Mouse (Mus musculus): ENCODE results near the gene Nrros. TPM values are rescaled to one million over a fixed set of nuclear protein-coding genes. Genes with fewer than 3 reads are reported as not detected.

The Nrros gene
- polyA plus RNA-seq (2014; fragmentation: Nextera tagmentation; extraction: Ambion mirVana): 5.9 and 6.6 TPM in 2 replicates

- H3K36me3 ChIP-seq (ENCODE audit: control insufficient read depth, insufficient read depth, low read length): no peaks in the 10 kb centered on the region
- peak within 1 kb of the TSS; percentile 47 for H3K4me3 ChIP-seq (ENCODE audit: low read depth, low read length)
- H3K27ac ChIP-seq (ENCODE audit: low read depth, low read length): no peak within 1 kb of the TSS
- peak within 1 kb of the TSS; percentile 61 for H3K9ac ChIP-seq (ENCODE audit: low read depth, low read length)
- 0 out of 2 replicates have a peak, but pooled peaks have one; percentile 7 for ATAC-seq (replicated peaks; ENCODE audit: insufficient number of reproducible peaks, low FRiP score, low TSS enrichment)
- H3K27me3 ChIP-seq (ENCODE audit: control insufficient read depth, insufficient read depth, low read length): no peaks in the 10 kb centered on the region
- no peaks in the 10 kb centered on the region for H3K9me3 ChIP-seq (replicated peaks; ENCODE audit: control insufficient read depth, low read length)
- H3K4me1 ChIP-seq (ENCODE audit: control insufficient read depth, insufficient read depth, low read length): peaks cover 6% of the 10 kb centered on the region; the same call in 1 of the 2 replicates
- H3K4me2 ChIP-seq: peak within 1 kb of the TSS; percentile 87
- WGBS (ENCODE audit: insufficient replicate concordance): 3% methylated on average over 25 of the region's 25 CpGs
Observed at GRCm38 (mm10) chr16:32165281-32165821, at the start of gene Nrros. Gene Nrros, minus strand, starts transcription at chr16:32165594.

- Histone ChIP-seq H3K27ac (ENCODE audit: low read depth, low read length) (no peak overlapping the region), H3K9me3 (replicated peaks; ENCODE audit: control insufficient read depth, low read length) (peaks cover under 1% of the 10 kb centered on the region; the same call in 1 of the 2 replicates), H3K27me3 (ENCODE audit: control insufficient read depth, insufficient read depth, low read length) (no peaks in the 10 kb centered on the region), H3K9ac (ENCODE audit: low read depth, low read length) (no peak overlapping the region), H3K4me2 (peak overlapping the region; percentile 22), H3K4me3 (ENCODE audit: low read depth, low read length) (no peak overlapping the region), H3K4me1 (ENCODE audit: control insufficient read depth, insufficient read depth, low read length) (no peaks in the 10 kb centered on the region), H3K36me3 (ENCODE audit: control insufficient read depth, insufficient read depth, low read length) (no peaks in the 10 kb centered on the region)
- WGBS (ENCODE audit: insufficient replicate concordance): 70% methylated on average over 17 of the region's 17 CpGs
- no peak for ATAC-seq (replicated peaks; ENCODE audit: insufficient number of reproducible peaks, low FRiP score, low TSS enrichment)
Observed at GRCm38 (mm10) chr16:32214804-32215576, 49.6 kb upstream of the Nrros start.

GRCm38 (mm10) chr16:32214156-32214555 lies 48.8 kb upstream of the Nrros start:
- Histone ChIP-seq H3K4me1 (ENCODE audit: control insufficient read depth, insufficient read depth, low read length) (no peaks in the 10 kb centered on the region), H3K36me3 (ENCODE audit: control insufficient read depth, insufficient read depth, low read length) (no peaks in the 10 kb centered on the region), H3K27me3 (ENCODE audit: control insufficient read depth, insufficient read depth, low read length) (no peaks in the 10 kb centered on the region), H3K4me3 (ENCODE audit: low read depth, low read length) (no peak overlapping the region), H3K27ac (ENCODE audit: low read depth, low read length) (no peak overlapping the region), H3K9me3 (replicated peaks; ENCODE audit: control insufficient read depth, low read length) (peaks cover 4% of the 10 kb centered on the region; the same call in 1 of the 2 replicates), H3K9ac (ENCODE audit: low read depth, low read length) (no peak overlapping the region), H3K4me2 (no peak overlapping the region)
- ATAC-seq (replicated peaks; ENCODE audit: insufficient number of reproducible peaks, low FRiP score, low TSS enrichment): no peak

- ATAC-seq (replicated peaks; ENCODE audit: insufficient number of reproducible peaks, low FRiP score, low TSS enrichment): no peak
- H3K4me2 ChIP-seq: no peak overlapping the region
- H3K36me3 ChIP-seq (ENCODE audit: control insufficient read depth, insufficient read depth, low read length): no peaks in the 10 kb centered on the region
- no peaks in the 10 kb centered on the region for H3K4me1 ChIP-seq (ENCODE audit: control insufficient read depth, insufficient read depth, low read length)
- no peak overlapping the region for H3K9ac ChIP-seq (ENCODE audit: low read depth, low read length)
- H3K27me3 ChIP-seq (ENCODE audit: control insufficient read depth, insufficient read depth, low read length): no peaks in the 10 kb centered on the region
- H3K4me3 ChIP-seq (ENCODE audit: low read depth, low read length): no peak overlapping the region
- WGBS (ENCODE audit: insufficient replicate concordance): 55% methylated on average over 3 of the region's 3 CpGs
- H3K9me3 ChIP-seq (replicated peaks; ENCODE audit: control insufficient read depth, low read length): peaks cover 3% of the 10 kb centered on the region; the same call in 1 of the 2 replicates
- H3K27ac ChIP-seq (ENCODE audit: low read depth, low read length): no peak overlapping the region
Observed at GRCm38 (mm10) chr16:32204902-32205301, 39.5 kb upstream of the Nrros start.

GRCm38 (mm10) chr16:32202681-32203080 lies 37.3 kb upstream of the Nrros start:
- 72% methylated on average over 6 of the region's 6 CpGs for WGBS (ENCODE audit: insufficient replicate concordance)
- H3K4me2 ChIP-seq: no peak overlapping the region

GRCm38 (mm10) chr16:32201004-32201325 lies 35.6 kb upstream of the Nrros start:
- Histone ChIP-seq H3K27me3 (ENCODE audit: control insufficient read depth, insufficient read depth, low read length) (no peaks in the 10 kb centered on the region), H3K4me2 (peak overlapping the region; percentile 29; the same call in 1 of the 2 replicates), H3K36me3 (ENCODE audit: control insufficient read depth, insufficient read depth, low read length) (no peaks in the 10 kb centered on the region), H3K9ac (ENCODE audit: low read depth, low read length) (no peak overlapping the region), H3K4me1 (ENCODE audit: control insufficient read depth, insufficient read depth, low read length) (no peaks in the 10 kb centered on the region), H3K27ac (ENCODE audit: low read depth, low read length) (no peak overlapping the region), H3K4me3 (ENCODE audit: low read depth, low read length) (no peak overlapping the region), H3K9me3 (replicated peaks; ENCODE audit: control insufficient read depth, low read length) (no peaks in the 10 kb centered on the region)
- ATAC-seq (replicated peaks; ENCODE audit: insufficient number of reproducible peaks, low FRiP score, low TSS enrichment): no peak
- WGBS (ENCODE audit: insufficient replicate concordance): 78% methylated on average over 9 of the region's 9 CpGs

More at GRCm38 (mm10) chr16:32202681-32203080, 37.3 kb upstream of the Nrros start:
- no peaks in the 10 kb centered on the region for H3K27me3 ChIP-seq (ENCODE audit: control insufficient read depth, insufficient read depth, low read length)
- no peak overlapping the region for H3K9ac ChIP-seq (ENCODE audit: low read depth, low read length)
- no peaks in the 10 kb centered on the region for H3K4me1 ChIP-seq (ENCODE audit: control insufficient read depth, insufficient read depth, low read length)
- ATAC-seq (replicated peaks; ENCODE audit: insufficient number of reproducible peaks, low FRiP score, low TSS enrichment): no peak
- no peak overlapping the region for H3K27ac ChIP-seq (ENCODE audit: low read depth, low read length)
- H3K36me3 ChIP-seq (ENCODE audit: control insufficient read depth, insufficient read depth, low read length): no peaks in the 10 kb centered on the region
- no peaks in the 10 kb centered on the region for H3K9me3 ChIP-seq (replicated peaks; ENCODE audit: control insufficient read depth, low read length)
- H3K4me3 ChIP-seq (ENCODE audit: low read depth, low read length): no peak overlapping the region

GRCm38 (mm10) chr16:32200256-32201003 lies 35.0 kb upstream of the Nrros start:
- Histone ChIP-seq H3K4me1 (ENCODE audit: control insufficient read depth, insufficient read depth, low read length) (no peaks in the 10 kb centered on the region), H3K27me3 (ENCODE audit: control insufficient read depth, insufficient read depth, low read length) (no peaks in the 10 kb centered on the region), H3K4me2 (peak overlapping the region; percentile 29; the same call in 1 of the 2 replicates), H3K9ac (ENCODE audit: low read depth, low read length) (0 out of 2 replicates have a peak overlapping the region, but pooled peaks have one; percentile 22), H3K27ac (ENCODE audit: low read depth, low read length) (no peak overlapping the region), H3K36me3 (ENCODE audit: control insufficient read depth, insufficient read depth, low read length) (no peaks in the 10 kb centered on the region), H3K4me3 (ENCODE audit: low read depth, low read length) (no peak overlapping the region), H3K9me3 (replicated peaks; ENCODE audit: control insufficient read depth, low read length) (no peaks in the 10 kb centered on the region)
- no peak for ATAC-seq (replicated peaks; ENCODE audit: insufficient number of reproducible peaks, low FRiP score, low TSS enrichment)
- 70% methylated on average over 21 of the region's 21 CpGs for WGBS (ENCODE audit: insufficient replicate concordance)

GRCm38 (mm10) chr16:32190011-32190441 lies 24.6 kb upstream of the Nrros start:
- Histone ChIP-seq H3K27me3 (ENCODE audit: control insufficient read depth, insufficient read depth, low read length) (no peaks in the 10 kb centered on the region), H3K4me2 (no peak overlapping the region), H3K36me3 (ENCODE audit: control insufficient read depth, insufficient read depth, low read length) (no peaks in the 10 kb centered on the region), H3K9ac (ENCODE audit: low read depth, low read length) (no peak overlapping the region), H3K27ac (ENCODE audit: low read depth, low read length) (no peak overlapping the region), H3K4me3 (ENCODE audit: low read depth, low read length) (no peak overlapping the region), H3K9me3 (replicated peaks; ENCODE audit: control insufficient read depth, low read length) (no peaks in the 10 kb centered on the region), H3K4me1 (ENCODE audit: control insufficient read depth, insufficient read depth, low read length) (no peaks in the 10 kb centered on the region)
- 44% methylated on average over 12 of the region's 12 CpGs for WGBS (ENCODE audit: insufficient replicate concordance)
- no peak for ATAC-seq (replicated peaks; ENCODE audit: insufficient number of reproducible peaks, low FRiP score, low TSS enrichment)
